Mouse (Mus musculus) G1E (cell line): ENCODE measurements around the gene 4930579F01Rik. TPM values are rescaled to one million over a fixed set of nuclear protein-coding genes. Genes with fewer than 3 reads are reported as not detected.

ENCODE experiments used
- ATAC-seq: 2 replicates; pipeline ENCODE4 v1.8.0; 2016; ENCODE audit warnings: mild to moderate bottlenecking; ENCODE audit not compliant: insufficient number of reproducible peaks, poor library complexity, low FRiP score, severe bottlenecking; ENCODE audit errors: extremely low read depth
- DNase-seq: peaks from one replicate; pipeline ENCODE4 v3.0.0; 2012; ENCODE audit warnings: low spot score
- H3K27me3 ChIP-seq: 2 replicates; pipeline ENCODE4 v1.6.1; 2012; ENCODE audit warnings: mild to moderate bottlenecking, low read length, inconsistent platforms; ENCODE audit not compliant: insufficient read depth
- H3K36me3 ChIP-seq: replicated peaks from 2 replicates; pipeline ENCODE3; 2012; ENCODE audit warnings: mild to moderate bottlenecking, inconsistent platforms
- H3K4me1 ChIP-seq: 2 replicates; pipeline ENCODE4 v1.6.1; 2012; ENCODE audit warnings: low read depth, low read length, inconsistent platforms, mixed read lengths; ENCODE audit not compliant: insufficient read depth
- H3K4me3 ChIP-seq: 2 replicates; pipeline ENCODE4 v1.5.1; 2012; ENCODE audit warnings: low read depth, mild to moderate bottlenecking, inconsistent platforms, low read length, moderate library complexity, mixed read lengths
- H3K9me3 ChIP-seq: replicated peaks from 2 replicates; pipeline ENCODE4 v1.6.1; 2012; ENCODE audit warnings: inconsistent platforms
- CTCF ChIP-seq: IDR thresholded peaks from 2 replicates; pipeline ENCODE4 v1.5.1; 2012; ENCODE audit warnings: low read depth, low read length, inconsistent platforms, mixed read lengths
- GATA1 ChIP-seq: IDR thresholded peaks from 2 replicates; pipeline ENCODE4 v1.6.1; 2012; ENCODE audit warnings: borderline replicate concordance, low read length, inconsistent platforms, mixed read lengths
- GATA2 ChIP-seq: IDR thresholded peaks from 2 replicates; pipeline ENCODE4 v1.6.1; 2012; ENCODE audit warnings: low read depth, low read length, inconsistent platforms, borderline replicate concordance
- POLR2AphosphoS5 ChIP-seq: IDR thresholded peaks from 2 replicates; pipeline ENCODE4 v1.6.1; 2012; ENCODE audit warnings: low read depth, low read length, inconsistent platforms; ENCODE audit not compliant: insufficient replicate concordance
- TAL1 ChIP-seq: conservative IDR thresholded peaks from 2 replicates; pipeline ENCODE4 v1.6.1; 2012; ENCODE audit warnings: low read depth, low read length, inconsistent platforms, mixed read lengths
- polyA plus RNA-seq: library from polyadenylated mRNA; stranded (reverse); fragments of >175 nt; gene quantifications from 2 replicates; pipeline ENCODE4 v1.2.3, GENCODE M21; 2012
- total RNA-seq, 2 experiments: library from RNA; stranded (forward) in 1 of 2; stranded (reverse) in 1 of 2; fragments of 200-1000 nt in 1 of 2; fragments of >200 nt in 1 of 2; fragmentation: Nextera tagmentation in 1 of 2; gene quantifications; 2 replicates each; pipeline ENCODE4 v1.2.3; 2014 to 2017

4930579F01Rik gene
- total and polyA plus RNA-seq, 3 experiments = not detected

- DNase-seq (no peak), ATAC-seq (no peak)
- peaks cover 2% of the 10 kb centered on the region; the same call in 1 of the 2 replicates for H3K4me1 ChIP-seq
- peaks cover 3% of the 10 kb centered on the region for H3K27me3 ChIP-seq
- TF ChIP-seq TAL1 = no peak
- no peak for TF ChIP-seq POLR2AphosphoS5
- TF ChIP-seq GATA2 = no peak
- no peak for TF ChIP-seq CTCF
- TF ChIP-seq GATA1 = no peak
- H3K36me3 ChIP-seq = peaks cover 19% of the 10 kb centered on the region
- no peaks in the 10 kb centered on the region for H3K9me3 ChIP-seq
- H3K4me3 ChIP-seq = no peak overlapping the region
Observed at GRCm38 (mm10) chr3:138162553-138163183, 31.0 kb downstream of the 4930579F01Rik start.

GRCm38 (mm10) chr3:138161623-138162022 lies 32.0 kb downstream of the 4930579F01Rik start:
- TF ChIP-seq GATA1 (no peak), POLR2AphosphoS5 (no peak), GATA2 (no peak), TAL1 (no peak), CTCF (no peak)

GRCm38 (mm10) chr3:138156651-138157050 lies 37.0 kb downstream of the 4930579F01Rik start:
- ATAC-seq = no peak

More at GRCm38 (mm10) chr3:138161623-138162022, 32.0 kb downstream of the 4930579F01Rik start:
- ATAC-seq = no peak
- peaks cover 22% of the 10 kb centered on the region for H3K36me3 ChIP-seq
- H3K9me3 ChIP-seq = no peaks in the 10 kb centered on the region
- DNase-seq = no peak
- no peak overlapping the region for H3K4me3 ChIP-seq
- peaks cover 3% of the 10 kb centered on the region for H3K27me3 ChIP-seq
- H3K4me1 ChIP-seq = peaks cover 2% of the 10 kb centered on the region; the same call in 1 of the 2 replicates

GRCm38 (mm10) chr3:138155062-138155461 lies 38.6 kb downstream of the 4930579F01Rik start:
- no peak for ATAC-seq
- no peaks in the 10 kb centered on the region for H3K4me1 ChIP-seq
- no peaks in the 10 kb centered on the region for H3K27me3 ChIP-seq
- H3K9me3 ChIP-seq = no peaks in the 10 kb centered on the region
- DNase-seq = no peak
- H3K36me3 ChIP-seq = peaks cover 75% of the 10 kb centered on the region
- H3K4me3 ChIP-seq = no peak overlapping the region
- no peak for TF ChIP-seq POLR2AphosphoS5
- no peak for TF ChIP-seq TAL1
- TF ChIP-seq GATA1 = no peak
- no peak for TF ChIP-seq GATA2
- TF ChIP-seq CTCF = no peak

More at GRCm38 (mm10) chr3:138156651-138157050, 37.0 kb downstream of the 4930579F01Rik start:
- no peak for TF ChIP-seq GATA2
- TF ChIP-seq TAL1 = no peak
- TF ChIP-seq CTCF = no peak
- no peak for TF ChIP-seq GATA1
- no peak for TF ChIP-seq POLR2AphosphoS5
- H3K36me3 ChIP-seq = peaks cover 62% of the 10 kb centered on the region
- H3K4me1 ChIP-seq = no peaks in the 10 kb centered on the region
- H3K4me3 ChIP-seq = no peak overlapping the region
- no peak for DNase-seq
- H3K9me3 ChIP-seq = no peaks in the 10 kb centered on the region
- H3K27me3 ChIP-seq = no peaks in the 10 kb centered on the region

DNA sequence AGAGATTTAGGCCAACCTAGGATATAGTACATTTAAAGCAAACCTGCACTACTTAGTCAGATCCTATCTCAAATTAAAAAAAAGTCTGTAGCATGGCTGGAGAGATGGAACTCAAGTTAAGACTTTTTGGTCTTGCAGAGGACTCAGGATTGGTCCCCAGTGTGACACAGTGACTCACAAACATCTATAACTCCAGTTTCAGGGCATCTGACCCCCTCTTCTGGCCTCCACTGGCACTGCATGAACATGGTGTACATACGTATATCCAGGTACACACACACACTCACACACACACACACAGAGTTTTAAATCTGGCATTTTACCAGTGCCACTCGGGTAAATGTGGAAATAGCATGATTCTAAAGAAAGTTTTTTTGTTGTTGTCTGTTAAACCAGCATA lies 44.8 kb downstream of the 4930579F01Rik start:
- DNase-seq = no peak
- peaks cover 62% of the 10 kb centered on the region for H3K36me3 ChIP-seq
- no peak for TF ChIP-seq CTCF
- no peak for TF ChIP-seq TAL1
- TF ChIP-seq GATA2 = no peak
- no peak for TF ChIP-seq POLR2AphosphoS5
- no peak for TF ChIP-seq GATA1

DNA sequence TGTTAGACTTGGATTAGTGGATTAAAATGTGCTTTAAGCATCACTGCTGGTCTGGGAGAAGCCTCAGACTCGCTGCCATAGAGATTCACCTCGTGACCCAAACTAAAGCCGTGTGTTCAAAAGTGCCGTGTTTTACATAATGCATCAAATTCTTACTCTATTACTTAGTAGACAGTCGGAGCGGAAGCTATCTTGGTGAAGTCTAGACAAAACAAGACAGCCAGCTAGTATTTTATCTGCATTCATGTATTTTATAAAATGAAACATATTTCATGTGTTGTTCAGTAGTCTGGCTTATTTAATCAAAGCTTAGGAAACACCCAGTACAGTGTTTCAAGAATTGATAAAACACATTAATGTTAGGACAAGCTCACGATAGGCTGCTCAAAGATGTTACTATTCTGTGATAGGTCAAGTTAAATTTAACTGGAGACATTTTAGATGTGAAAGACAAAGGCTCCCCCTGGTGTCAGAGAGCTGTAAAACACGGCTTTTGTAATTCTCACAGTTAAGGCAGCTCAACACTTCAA lies 48.9 kb downstream of the 4930579F01Rik start, which contains the start of gene Mttp:
TSS of gene Mttp (minus strand) at position 327 of the 530 bp plus-strand sequence.
- TF ChIP-seq GATA1 (no peak), CTCF (no peak), GATA2 (no peak), TAL1 (no peak), POLR2AphosphoS5 (no peak)
- peaks cover 10% of the 10 kb centered on the region for H3K4me1 ChIP-seq
- peaks cover 27% of the 10 kb centered on the region for H3K36me3 ChIP-seq
- peak; percentile 59 for DNase-seq
- no peaks in the 10 kb centered on the region for H3K27me3 ChIP-seq
- H3K9me3 ChIP-seq = no peaks in the 10 kb centered on the region
- peak within 1 kb of the TSS; percentile 82 for H3K4me3 ChIP-seq
- ATAC-seq = peak; percentile 62

More for the DNA sequence above, 44.8 kb downstream of the 4930579F01Rik start:
- Histone ChIP-seq H3K27me3 (no peaks in the 10 kb centered on the region), H3K9me3 (no peaks in the 10 kb centered on the region), H3K4me3 (no peak overlapping the region), H3K4me1 (peaks cover 2% of the 10 kb centered on the region; the same call in 1 of the 2 replicates)
- ATAC-seq = no peak
